Mouse (Mus musculus): ENCODE results near the gene Spag17. TPM values are rescaled to one million over a fixed set of nuclear protein-coding genes. Genes with fewer than 3 reads are reported as not detected.
A peak's percentile ranks its signal among the peaks of the same experiment; 100 is the strongest.

The Spag17 gene
- polyA plus RNA-seq, 1 experiment from 2014 or later: 1.2 TPM

DNA sequence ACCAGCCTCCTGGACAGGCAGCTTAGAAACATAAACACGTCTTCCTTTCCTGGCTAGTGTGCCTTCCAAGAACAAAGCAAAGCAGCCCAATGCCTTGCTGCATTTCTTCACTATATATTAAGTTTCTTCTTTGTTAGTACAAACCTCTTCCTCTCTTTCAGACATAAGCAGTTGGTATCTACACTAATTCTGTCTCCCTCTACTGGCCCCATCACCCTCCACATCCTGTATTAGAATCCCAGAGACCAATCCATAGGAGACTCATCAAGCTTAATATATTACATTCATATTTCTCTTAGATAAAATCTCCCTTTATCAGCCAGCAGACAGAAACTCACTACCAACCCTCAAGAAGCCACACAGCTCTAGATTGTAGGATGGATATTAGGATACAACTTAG is 237.2 kb downstream of the Spag17 start:
- Histone ChIP-seq H3K4me1 (no peaks in the 10 kb centered on the region), H3K27me3 (ENCODE audit: low read depth, poor library complexity, severe bottlenecking) (no peaks in the 10 kb centered on the region), H3K9me3 (replicated peaks) (no peaks in the 10 kb centered on the region), H3K36me3 (no peaks in the 10 kb centered on the region), H3K27ac (no peak overlapping the region), H3K4me3 (no peak overlapping the region)
- WGBS: 81% methylated on average over 1 of the region's 1 CpGs
- no peak for DNase-seq (ENCODE audit: low spot score)

DNA sequence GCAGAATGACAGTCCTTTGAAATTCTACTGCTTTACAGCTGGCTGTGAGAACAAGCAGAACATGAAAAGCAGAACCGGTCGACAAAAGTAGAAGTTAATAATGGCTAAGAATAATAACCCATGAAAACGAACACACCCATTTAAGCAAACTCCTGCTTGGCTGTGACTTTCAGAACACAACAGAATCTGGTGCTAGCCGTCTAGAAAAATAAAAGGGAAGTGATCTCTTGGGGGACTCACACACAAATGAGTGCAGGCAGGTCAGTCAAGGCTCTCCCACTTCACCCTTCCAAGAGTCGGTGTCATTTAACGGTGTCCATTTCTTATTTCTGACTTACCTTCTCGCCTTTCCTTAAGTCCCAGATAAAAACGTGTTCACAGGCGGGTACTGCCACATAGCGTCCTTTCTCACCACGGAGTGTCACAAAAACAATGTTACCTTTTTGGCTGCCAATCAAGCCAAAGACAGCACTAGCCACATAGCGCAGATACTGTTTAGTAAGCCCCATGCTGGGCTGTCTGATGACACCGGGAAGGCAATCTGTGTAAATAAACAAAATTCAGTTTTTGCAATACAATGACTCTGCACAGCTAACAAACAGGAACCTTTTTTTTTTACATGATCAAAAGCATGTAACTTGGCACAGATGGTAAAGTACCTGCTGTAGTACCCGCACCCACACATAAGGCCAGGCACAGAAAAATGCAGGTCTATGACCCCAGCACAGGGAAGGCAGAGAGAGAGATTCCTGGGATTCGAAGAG is 275.7 kb downstream of the Spag17 start:
- no peak for DNase-seq (ENCODE audit: low spot score)
- Histone ChIP-seq H3K27me3 (ENCODE audit: low read depth, poor library complexity, severe bottlenecking) (no peaks in the 10 kb centered on the region), H3K36me3 (peaks cover 51% of the 10 kb centered on the region), H3K9me3 (replicated peaks) (no peaks in the 10 kb centered on the region), H3K4me1 (peaks cover 11% of the 10 kb centered on the region), H3K27ac (no peak overlapping the region), H3K4me3 (peak overlapping the region; percentile 91)
- WGBS: 92% methylated on average over 15 of the region's 15 CpGs

DNA sequence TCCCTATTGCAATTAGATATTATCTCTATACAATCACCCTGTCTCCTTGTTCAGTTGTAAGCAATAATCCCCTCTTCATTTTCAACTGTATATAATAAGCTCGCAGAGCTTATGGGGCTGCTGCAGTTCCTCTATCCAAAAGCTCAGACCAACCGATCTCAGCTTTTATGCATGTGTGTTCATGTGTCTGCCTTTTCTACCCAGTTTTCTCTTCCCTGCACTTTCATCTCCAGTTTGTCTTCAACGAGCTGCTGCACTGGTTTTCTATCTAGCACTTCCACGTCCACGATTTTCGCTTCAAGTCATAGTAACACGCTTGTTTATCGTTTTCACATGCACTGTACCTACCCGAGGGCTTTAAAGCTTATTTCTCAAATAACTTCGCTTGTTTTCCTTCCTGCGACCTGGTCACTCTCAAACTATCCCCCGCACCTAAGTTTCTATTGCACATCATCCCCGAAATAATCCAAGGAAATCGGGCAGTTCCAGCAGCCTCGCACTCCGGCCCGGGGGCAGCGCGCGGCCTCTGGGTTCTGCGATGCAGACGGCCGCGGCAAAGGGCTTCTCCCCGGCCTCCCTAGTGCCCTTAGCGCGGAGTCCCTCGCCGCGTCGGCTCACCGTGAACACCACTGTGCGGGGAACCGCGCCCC is 276.6 kb downstream of the Spag17 start:
- Histone ChIP-seq H3K9me3 (replicated peaks) (no peaks in the 10 kb centered on the region), H3K27ac (peak overlapping the region; percentile 89), H3K36me3 (peaks cover 45% of the 10 kb centered on the region), H3K4me1 (peaks cover 11% of the 10 kb centered on the region), H3K4me3 (peak overlapping the region; percentile 91), H3K27me3 (ENCODE audit: low read depth, poor library complexity, severe bottlenecking) (no peaks in the 10 kb centered on the region)
- 1% methylated on average over 35 of the region's 35 CpGs for WGBS
- no peak for DNase-seq (ENCODE audit: low spot score)

DNA sequence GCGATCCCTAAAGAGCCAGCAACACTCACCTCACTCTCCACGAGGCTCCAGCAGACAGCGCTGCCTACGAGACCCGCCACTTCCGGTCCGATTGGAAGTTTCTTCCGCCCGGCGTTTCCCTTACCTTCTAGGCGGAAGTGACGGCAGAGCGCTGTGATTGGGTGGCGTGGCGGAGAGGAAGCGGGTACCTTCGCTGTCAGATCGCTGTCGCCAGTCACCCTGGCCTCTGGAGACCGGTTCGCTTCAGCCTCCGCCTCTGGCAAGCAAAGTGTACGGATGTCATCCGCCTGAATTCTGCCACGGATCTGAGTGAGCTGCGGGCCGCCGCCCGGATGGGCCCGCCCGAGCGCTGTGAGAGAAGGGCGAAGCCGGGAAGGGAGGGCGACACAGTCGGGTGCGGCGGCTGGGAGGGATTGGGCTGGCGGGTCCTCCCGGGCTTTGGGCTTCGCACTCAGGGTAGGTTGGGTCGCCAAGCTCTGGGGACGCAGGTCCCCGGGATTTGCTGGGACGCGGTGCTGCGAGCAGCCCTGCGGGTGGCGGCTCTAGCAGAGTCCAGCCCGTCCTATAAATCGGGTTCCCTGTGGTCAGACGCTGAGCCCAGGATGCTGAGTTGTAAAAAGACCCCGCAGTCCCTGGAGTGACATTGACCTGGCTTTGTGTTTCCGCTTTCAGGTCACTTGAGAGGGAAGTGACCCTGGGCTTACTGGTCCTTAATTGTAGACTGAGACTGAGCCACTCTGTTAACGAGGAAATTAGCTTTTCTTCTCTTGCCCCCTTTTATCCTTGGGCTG is 277.3 kb downstream of the Spag17 start, which contains the start of the genes Gdap2 and Wdr3:
Gdap2 (plus strand) TSS at position 67 of the 791 bp plus-strand sequence.
Wdr3 (minus strand) TSS at position 93 of the 791 bp plus-strand sequence.
- Histone ChIP-seq H3K27ac (peak within 1 kb of the TSS; percentile 89), H3K4me3 (peak within 1 kb of the TSS; percentile 91), H3K36me3 (peaks cover 38% of the 10 kb centered on the region), H3K27me3 (ENCODE audit: low read depth, poor library complexity, severe bottlenecking) (no peaks in the 10 kb centered on the region), H3K4me1 (peaks cover 11% of the 10 kb centered on the region), H3K9me3 (replicated peaks) (no peaks in the 10 kb centered on the region)
- WGBS: under 1% methylated on average over 55 of the region's 55 CpGs
- peak; percentile 95 for DNase-seq (ENCODE audit: low spot score)

DNA sequence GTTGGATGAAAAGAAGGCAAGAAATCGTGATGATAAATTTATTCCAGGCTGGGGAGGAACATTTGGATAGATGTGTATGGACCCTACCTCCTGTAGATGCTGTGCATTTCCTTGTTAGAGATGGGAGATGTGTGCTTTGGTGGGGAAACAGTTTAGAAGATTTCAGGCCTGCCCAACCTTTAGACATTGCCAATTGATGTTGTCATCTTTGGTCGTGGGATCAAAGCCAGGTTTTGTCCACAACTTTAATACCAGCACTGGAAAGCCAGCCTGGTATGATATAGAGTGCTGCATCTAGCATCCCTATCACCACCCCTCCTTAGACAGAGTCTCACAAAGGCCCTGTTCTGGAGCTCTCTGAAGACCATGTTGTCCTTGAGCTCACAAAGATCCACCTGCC is 278.4 kb downstream of the Spag17 start:
- 86% methylated on average over 2 of the region's 2 CpGs for WGBS
- H3K4me3 ChIP-seq: no peak overlapping the region
- H3K9me3 ChIP-seq (replicated peaks): no peaks in the 10 kb centered on the region
- H3K27ac ChIP-seq: no peak overlapping the region
- no peaks in the 10 kb centered on the region for H3K27me3 ChIP-seq (ENCODE audit: low read depth, poor library complexity, severe bottlenecking)
- peaks cover 11% of the 10 kb centered on the region for H3K4me1 ChIP-seq
- peaks cover 28% of the 10 kb centered on the region for H3K36me3 ChIP-seq
- DNase-seq (ENCODE audit: low spot score): no peak

DNA sequence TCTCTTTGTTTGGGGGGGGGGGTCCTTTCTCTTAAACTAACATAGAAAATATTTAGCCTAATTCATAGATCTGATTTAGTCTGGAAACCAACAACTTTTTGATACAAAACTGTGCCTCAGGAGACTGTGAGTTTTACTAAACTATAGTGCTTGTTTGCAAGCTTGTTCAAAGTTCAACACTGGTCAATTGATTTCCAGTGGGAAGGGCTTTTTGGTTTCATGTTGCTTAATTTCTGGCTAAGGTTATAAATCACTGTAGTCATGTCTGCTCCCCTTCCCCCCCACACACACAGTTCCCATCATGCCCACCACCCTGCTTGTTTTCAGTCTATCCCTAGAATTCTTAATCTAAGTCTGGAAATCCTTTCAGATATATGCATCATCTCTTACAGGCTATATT is 279.8 kb downstream of the Spag17 start:
- no peak for DNase-seq (ENCODE audit: low spot score)
- H3K27me3 ChIP-seq (ENCODE audit: low read depth, poor library complexity, severe bottlenecking): no peaks in the 10 kb centered on the region
- no peak overlapping the region for H3K27ac ChIP-seq
- H3K4me3 ChIP-seq: no peak overlapping the region
- peaks cover 15% of the 10 kb centered on the region for H3K36me3 ChIP-seq
- H3K9me3 ChIP-seq (replicated peaks): no peaks in the 10 kb centered on the region
- H3K4me1 ChIP-seq: peaks cover 11% of the 10 kb centered on the region

DNA sequence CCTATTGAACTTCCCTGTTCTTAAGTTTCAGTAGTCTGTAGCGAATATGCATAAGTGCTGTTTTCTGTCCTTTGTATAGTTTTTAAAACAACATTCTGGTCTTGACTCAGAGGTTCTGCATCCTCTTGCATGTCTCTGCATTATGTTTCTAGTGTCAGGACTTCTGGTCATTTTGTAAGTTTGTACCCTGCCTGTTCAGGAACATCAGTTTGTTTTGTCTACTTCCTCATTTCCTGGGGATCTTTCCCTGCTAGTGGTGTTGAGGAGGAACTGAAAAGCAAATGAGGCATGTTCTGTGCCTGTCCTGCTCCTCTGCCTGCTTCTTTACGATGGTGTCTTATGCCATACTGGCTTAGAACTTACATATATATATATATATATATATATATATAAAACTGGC is 290.8 kb downstream of the Spag17 start:
- Histone ChIP-seq H3K36me3 (peaks cover 58% of the 10 kb centered on the region), H3K4me1 (no peaks in the 10 kb centered on the region)

DNA sequence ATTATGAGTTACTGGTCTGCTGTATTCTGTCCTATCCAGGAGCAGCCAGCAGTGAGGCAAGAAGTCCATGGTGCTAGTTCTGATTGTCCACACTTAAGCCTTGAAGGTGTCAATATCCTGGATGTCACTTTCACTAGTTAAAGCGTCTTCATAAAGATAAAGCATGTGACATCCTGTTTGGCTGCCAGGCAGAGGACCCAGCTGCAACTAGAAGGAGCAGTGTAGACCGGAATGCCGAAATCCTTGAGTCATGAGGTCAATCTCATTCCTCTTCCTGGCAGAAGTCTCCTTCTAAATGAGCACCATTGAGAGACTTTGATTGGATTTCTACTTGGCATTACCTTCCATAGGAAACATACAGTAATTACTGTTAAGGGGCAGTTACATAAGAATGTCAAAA is 295.3 kb downstream of the Spag17 start:
- WGBS: 76% methylated on average over 3 of the region's 3 CpGs
- Histone ChIP-seq H3K27me3 (ENCODE audit: low read depth, poor library complexity, severe bottlenecking) (no peaks in the 10 kb centered on the region), H3K36me3 (peaks cover 46% of the 10 kb centered on the region), H3K4me1 (no peaks in the 10 kb centered on the region), H3K4me3 (no peak overlapping the region), H3K27ac (no peak overlapping the region), H3K9me3 (replicated peaks) (no peaks in the 10 kb centered on the region)
- no peak for DNase-seq (ENCODE audit: low spot score)

More for the DNA sequence above, 290.8 kb downstream of the Spag17 start:
- no peaks in the 10 kb centered on the region for H3K9me3 ChIP-seq (replicated peaks)
- DNase-seq (ENCODE audit: low spot score): no peak
- H3K27ac ChIP-seq: no peak overlapping the region
- H3K27me3 ChIP-seq (ENCODE audit: low read depth, poor library complexity, severe bottlenecking): no peaks in the 10 kb centered on the region
- H3K4me3 ChIP-seq: no peak overlapping the region
- WGBS: 89% methylated on average over 2 of the region's 2 CpGs

DNA sequence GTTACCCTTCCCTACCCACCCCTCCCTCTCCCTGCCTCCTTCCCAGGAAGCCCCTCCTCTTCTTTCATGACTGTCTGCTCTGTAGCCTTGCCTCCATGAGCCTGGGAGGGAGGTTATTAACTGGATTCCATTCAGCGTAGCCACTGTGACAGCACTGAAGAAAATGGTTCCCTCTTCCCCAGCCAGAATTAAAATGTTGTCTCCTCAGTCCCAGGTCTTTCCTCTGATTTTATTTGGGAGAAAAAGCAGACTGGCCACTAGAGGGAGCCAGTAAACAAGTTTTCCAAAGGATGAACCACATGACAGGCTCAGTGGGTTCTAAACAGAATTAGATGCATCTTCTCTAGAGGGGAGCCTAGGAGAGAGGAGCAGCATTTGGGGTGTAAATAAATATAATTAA is 304.2 kb downstream of the Spag17 start:
- Histone ChIP-seq H3K27me3 (ENCODE audit: low read depth, poor library complexity, severe bottlenecking) (no peaks in the 10 kb centered on the region), H3K9me3 (replicated peaks) (no peaks in the 10 kb centered on the region), H3K36me3 (peaks cover 24% of the 10 kb centered on the region), H3K27ac (no peak overlapping the region), H3K4me3 (no peak overlapping the region), H3K4me1 (peaks cover 4% of the 10 kb centered on the region)
- 54% methylated on average over 1 of the region's 1 CpGs for WGBS
- peak; percentile 61 for DNase-seq (ENCODE audit: low spot score)

DNA sequence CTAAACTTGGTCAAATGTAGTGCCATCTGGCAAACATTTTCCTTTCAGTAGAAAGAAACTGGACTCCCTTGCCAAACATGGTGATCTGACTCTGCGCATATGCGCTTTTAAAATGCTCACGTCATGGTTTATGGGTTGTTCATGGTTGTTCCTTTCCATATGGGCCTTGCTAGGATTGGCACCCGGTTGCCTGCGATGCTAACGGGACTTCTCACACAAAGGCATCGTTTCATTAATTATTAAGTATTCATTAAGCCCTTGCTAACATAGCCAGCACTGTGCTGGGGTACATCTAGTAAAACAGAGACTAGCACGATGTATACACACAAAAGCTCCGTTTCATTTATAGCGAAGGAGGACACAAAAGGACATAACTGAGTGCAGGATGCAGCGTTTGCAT is 304.7 kb downstream of the Spag17 start:
- 89% methylated on average over 11 of the region's 11 CpGs for WGBS
- Histone ChIP-seq H3K36me3 (peaks cover 24% of the 10 kb centered on the region), H3K4me1 (peaks cover 5% of the 10 kb centered on the region), H3K27ac (no peak overlapping the region), H3K27me3 (ENCODE audit: low read depth, poor library complexity, severe bottlenecking) (no peaks in the 10 kb centered on the region), H3K4me3 (no peak overlapping the region), H3K9me3 (replicated peaks) (no peaks in the 10 kb centered on the region)
- no peak for DNase-seq (ENCODE audit: low spot score)

Measured in limb, embryonic 10.5 days (tissue).